Mouse (Mus musculus): ENCODE measurements around the gene Wwox.
A peak's percentile ranks its signal among the peaks of the same experiment; 100 is the strongest.

DNA sequence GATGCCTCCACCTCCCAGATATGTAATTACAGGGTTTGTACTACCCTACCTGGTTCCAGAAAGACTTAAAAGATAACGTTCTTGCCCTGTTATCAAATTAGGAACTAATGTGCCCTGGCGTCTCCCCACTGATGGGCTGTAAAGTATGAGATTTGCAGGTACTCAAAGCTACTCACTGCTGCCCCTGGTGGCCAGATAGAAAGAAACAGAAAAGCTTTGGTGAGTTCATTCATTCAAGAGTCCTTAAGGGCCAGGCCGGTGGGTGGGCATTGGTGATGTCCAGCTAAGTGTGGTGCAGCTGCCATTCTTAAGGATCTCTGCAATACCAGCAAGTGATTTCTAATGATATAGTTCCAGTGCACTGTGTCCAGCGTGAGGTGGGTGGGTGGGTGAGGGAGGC lies 2.2 kb downstream of the Wwox start:
- TF ChIP-seq CTCF (IDR thresholded peaks at IDR 0.05; ENCODE audit: low read depth, low read length) (peak; percentile 3), POLR2A (IDR thresholded peaks at IDR 0.05; ENCODE audit: insufficient read depth, low read length) (no peak)

Measured in ES-Bruce4 (cell line).